Mouse (Mus musculus): ENCODE measurements around the gene Vps4b.

- TF ChIP-seq CTCF (IDR thresholded peaks at IDR 0.05) (no peak), EP300 (IDR thresholded peaks at IDR 0.05; ENCODE audit: insufficient read depth, low read depth, low read length) (no peak), POLR2A (IDR thresholded peaks at IDR 0.05; ENCODE audit: insufficient read depth, low read depth, low read length) (no peak)
Observed at GRCm38 (mm10) chr1:106799931-106800330, 3.4 kb upstream of the Vps4b start.

Measured in heart, adult 2 months (tissue).